Comparison of ENCODE assay signal across 17 mouse cellular contexts in genomic region chr12:83387554-83387953, GRCm38 (mm10).
"Had no signal": no experiment of that assay in that cellular context is flagged by ENCODE, and none has a peak within 500 bp of the region (broad histone marks: within the 10 kb centered on the region; RNA-seq: fewer than 3 reads in every experiment).

No protein-coding gene starts in this region.

- H3K9ac ChIP-seq: limb, embryonic 12.5 days; liver, embryonic 15.5 days; midbrain, embryonic 12.5 days; neural tube, embryonic 15.5 days had no signal

- H3K4me3 ChIP-seq: left cerebral cortex, adult 2 months; limb, embryonic 12.5 days; liver, embryonic 15.5 days; midbrain, embryonic 12.5 days; myocyte; neural tube, embryonic 15.5 days had no signal

- H3K27me3 ChIP-seq: limb, embryonic 12.5 days; liver, embryonic 15.5 days; midbrain, embryonic 12.5 days; neural tube, embryonic 15.5 days had no signal

- H3K9me3 ChIP-seq: limb, embryonic 12.5 days; liver, embryonic 15.5 days; midbrain, embryonic 12.5 days; neural tube, embryonic 15.5 days had no signal

- H3K4me1 ChIP-seq: midbrain, embryonic 12.5 days had no signal

- H3K27ac ChIP-seq: left cerebral cortex, adult 2 months; limb, embryonic 12.5 days; liver, embryonic 15.5 days; midbrain, embryonic 12.5 days; neural tube, embryonic 15.5 days; stomach, postnatal 0 days had no signal

- DNase-seq: kidney, adult 18-20 months; kidney, postnatal 10 days; kidney, postnatal 4 days; liver; lung, adult 2 months; lung, postnatal 36 days; right cerebral cortex, adult 18-20 months; right cerebral cortex, postnatal 25 days; thymus, postnatal 14 days had no signal

- H3K4me2 ChIP-seq: limb, embryonic 12.5 days; liver, embryonic 15.5 days; midbrain, embryonic 12.5 days; neural tube, embryonic 15.5 days had no signal

- H3K36me3 ChIP-seq: limb, embryonic 12.5 days; liver, embryonic 15.5 days; midbrain, embryonic 12.5 days; neural tube, embryonic 15.5 days had no signal

- ATAC-seq: lung, postnatal 0 days had no signal
